Mouse (Mus musculus) myocyte (in vitro differentiated cells): ENCODE measurements at regions not wholly inside any gene's neighbourhood (a gene's known extent, or its start where the extent isn't known, plus 50 kb on each side); places are given as distances from the start of the nearest gene placed in this dataset.

ENCODE experiments used
- CEBPB ChIP-seq: IDR thresholded peaks from 2 replicates; pipeline ENCODE4 v1.6.1; 2011; ENCODE audit warnings: mild to moderate bottlenecking, moderate library complexity; ENCODE audit not compliant: poor library complexity, insufficient read depth, severe bottlenecking
- MAX ChIP-seq: IDR thresholded peaks from one replicate; pipeline ENCODE4 v1.6.1; 2011; ENCODE audit warnings: low read depth, mild to moderate bottlenecking, control low read depth
- POLR2A ChIP-seq: IDR thresholded peaks from one replicate; pipeline ENCODE4 v1.6.1; 2011; ENCODE audit warnings: low read depth, mild to moderate bottlenecking, control low read depth, moderate library complexity; ENCODE audit not compliant: insufficient read length
- TCF3 ChIP-seq: IDR thresholded peaks from one replicate; pipeline ENCODE4 v1.6.1; 2011; ENCODE audit warnings: low read depth, control low read depth; ENCODE audit not compliant: insufficient read length

DNA sequence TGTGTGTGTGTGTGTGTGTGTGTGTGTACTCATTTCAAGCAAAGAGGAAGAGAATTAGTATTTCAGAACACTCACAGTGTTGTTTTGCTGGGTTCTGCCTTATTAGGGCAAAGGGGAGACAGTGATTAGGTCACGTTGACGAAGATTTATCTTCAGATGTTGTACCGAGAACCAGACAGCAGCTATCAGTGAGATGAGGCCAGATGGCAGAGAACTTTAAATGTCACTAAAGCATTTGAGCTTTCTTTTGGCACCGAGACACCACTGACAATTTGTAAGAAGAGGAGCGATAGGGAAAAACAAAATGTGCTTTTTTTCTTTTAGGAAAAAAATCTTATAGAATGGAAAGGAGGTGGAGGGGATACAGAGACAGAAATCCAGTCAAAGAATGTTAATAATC, 610.9 kb upstream of the Adgrl2 start:
- TF ChIP-seq MAX (no peak), CEBPB (no peak), POLR2A (no peak), TCF3 (no peak)
